Mouse (Mus musculus) gastrocnemius, postnatal 10 days (tissue): Measurements from ENCODE around the gene Zscan5b. TPM values are rescaled to one million over a fixed set of nuclear protein-coding genes. Genes with fewer than 3 reads are reported as not detected.
"Not testable (repeated sequence)": the region's sequence is repeated elsewhere in the genome, so short reads cannot be mapped to it uniquely, and the experiment has no call there.

Experiments used
- DNase-seq: peaks from one replicate; pipeline ENCODE4 v3.0.0; 2021; ENCODE audit warnings: mixed read lengths
- total RNA-seq, 2 experiments: library from RNA; stranded (reverse); gene quantifications; 2 replicates each; pipeline ENCODE4 v1.2.3; 2021

Gene Zscan5b
- total RNA-seq, 2 experiments from 2014 or later: not detected

GRCm38 (mm10) chr7:6244361-6245292 lies 22.5 kb downstream of the Zscan5b start:
- DNase-seq: no peak

DNA sequence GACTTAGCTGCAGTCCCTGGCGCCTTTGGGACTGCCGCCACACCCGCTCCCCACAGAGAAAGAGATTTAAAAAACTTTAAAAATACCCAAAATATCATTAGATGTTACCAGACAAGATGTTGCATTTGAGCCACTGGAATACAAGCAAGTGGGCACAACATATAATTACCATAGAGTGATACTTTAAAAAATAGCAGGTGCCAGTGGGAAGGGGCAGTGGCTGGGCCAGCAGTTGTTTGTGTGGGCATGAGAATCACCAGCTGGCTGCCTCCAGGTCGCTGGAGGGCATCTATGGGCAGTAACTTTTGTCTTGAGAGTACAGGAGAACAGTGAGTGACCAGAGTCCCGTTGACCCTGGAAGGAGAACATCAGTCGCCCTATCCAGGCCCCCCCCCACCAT lies 30.3 kb downstream of the Zscan5b start, which contains the start of gene Epp13:
Epp13 (plus strand) TSS at position 301 of the 400 bp plus-strand sequence.
- no peak for DNase-seq

- DNase-seq: no peak
Observed at GRCm38 (mm10) chr7:6254451-6254850, 32.4 kb downstream of the Zscan5b start.

DNA sequence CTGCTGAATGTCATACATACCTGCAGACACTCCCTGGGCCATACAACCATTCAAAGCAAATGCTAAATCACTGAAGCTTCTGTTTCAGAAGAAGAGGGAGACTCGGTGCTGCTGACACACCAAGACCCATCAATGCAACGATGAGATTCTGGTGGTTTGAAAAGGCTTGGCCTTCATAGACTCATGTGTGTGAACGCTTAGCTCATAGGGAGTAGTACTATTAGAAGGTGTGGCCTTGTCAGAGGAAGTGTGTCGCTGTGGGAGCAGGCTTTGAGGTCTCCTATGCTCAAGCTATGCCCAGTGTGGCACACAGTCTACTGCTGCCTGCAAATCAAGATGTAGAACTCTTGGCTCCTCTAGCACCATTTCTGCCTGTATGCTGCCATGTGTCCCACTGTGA lies 35.3 kb downstream of the Zscan5b start:
- DNase-seq: no peak

- DNase-seq: no peak
Observed at GRCm38 (mm10) chr7:6258232-6259220, 36.4 kb downstream of the Zscan5b start.

- DNase-seq: not testable (repeated sequence)
Observed at GRCm38 (mm10) chr7:6260004-6260403, 37.9 kb downstream of the Zscan5b start.

DNA sequence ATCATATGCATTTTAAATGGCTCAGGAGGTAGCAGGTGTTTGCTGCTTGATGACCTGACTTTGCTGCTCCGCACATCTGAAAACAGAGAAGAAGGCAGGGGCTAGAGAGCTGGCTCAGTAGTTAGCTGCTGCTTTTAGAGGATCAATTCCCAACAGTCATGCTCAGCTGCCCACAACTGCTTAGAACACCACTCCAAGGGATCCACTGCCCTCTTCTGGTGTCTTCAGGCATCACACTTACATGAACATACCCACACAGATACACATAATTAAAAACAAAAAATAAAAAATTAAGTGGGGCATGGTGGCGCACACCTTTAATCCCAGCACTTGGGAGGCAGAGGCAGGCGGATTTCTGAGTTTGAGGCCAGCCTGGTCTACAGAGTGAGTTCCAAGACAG lies 40.0 kb downstream of the Zscan5b start:
- DNase-seq: no peak

- no peak for DNase-seq
Observed at GRCm38 (mm10) chr7:6262984-6263383, 40.9 kb downstream of the Zscan5b start.

DNA sequence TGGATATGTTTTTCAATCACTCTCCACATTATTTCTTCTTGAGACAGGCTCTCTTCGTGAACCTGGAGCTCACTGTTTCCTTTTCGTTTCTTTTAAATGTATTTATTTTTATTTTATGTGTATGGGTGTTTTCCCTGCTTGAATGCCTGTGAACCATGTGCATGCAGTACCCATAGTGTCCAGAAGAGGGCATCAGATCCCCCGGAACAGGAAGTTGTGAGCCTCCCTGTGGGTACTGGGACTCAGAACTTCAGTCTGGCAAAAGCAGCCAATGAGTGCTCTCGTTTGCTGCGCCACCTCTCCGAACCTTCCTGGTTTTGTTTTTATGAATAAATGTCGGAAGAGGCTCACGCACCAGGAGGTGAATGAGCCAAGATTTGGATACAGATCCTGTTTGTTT lies 43.6 kb downstream of the Zscan5b start:
- peak; percentile 37 for DNase-seq

- no peak for DNase-seq
Observed at GRCm38 (mm10) chr7:6277906-6278305, 55.8 kb downstream of the Zscan5b start.

- DNase-seq: peak; percentile 74
Observed at GRCm38 (mm10) chr7:6282749-6283148, 60.7 kb downstream of the Zscan5b start.

DNA sequence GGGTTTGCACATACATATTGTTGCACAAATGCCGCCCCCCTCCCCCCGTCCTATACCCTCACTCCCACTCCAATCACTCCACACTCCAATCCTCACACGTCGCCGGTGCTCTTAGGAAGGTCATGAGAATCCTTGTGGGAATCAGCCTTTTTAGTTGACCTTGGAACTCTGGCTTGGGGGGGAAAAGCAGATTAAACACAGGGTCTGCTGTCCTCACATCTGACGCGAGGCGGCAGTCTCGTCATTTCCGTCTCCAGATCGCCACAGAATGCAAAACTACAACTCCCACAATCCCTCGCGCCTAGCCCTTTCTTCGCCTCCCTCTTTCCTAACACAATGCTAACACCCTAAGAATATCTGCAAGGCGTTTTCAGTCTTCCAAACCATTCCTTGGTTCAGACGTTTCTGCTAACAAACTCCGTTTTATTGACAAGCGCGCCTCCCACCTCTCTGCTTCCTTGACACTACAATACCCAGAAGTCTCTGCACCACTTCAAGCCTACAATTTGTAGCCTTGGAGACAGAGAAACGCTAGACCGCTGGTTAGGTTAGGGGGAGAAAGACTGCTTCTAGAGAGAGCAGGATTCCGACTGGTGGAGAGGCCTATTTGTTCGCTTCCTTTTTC lies 61.5 kb downstream of the Zscan5b start:
- peak; percentile 68 for DNase-seq

DNA sequence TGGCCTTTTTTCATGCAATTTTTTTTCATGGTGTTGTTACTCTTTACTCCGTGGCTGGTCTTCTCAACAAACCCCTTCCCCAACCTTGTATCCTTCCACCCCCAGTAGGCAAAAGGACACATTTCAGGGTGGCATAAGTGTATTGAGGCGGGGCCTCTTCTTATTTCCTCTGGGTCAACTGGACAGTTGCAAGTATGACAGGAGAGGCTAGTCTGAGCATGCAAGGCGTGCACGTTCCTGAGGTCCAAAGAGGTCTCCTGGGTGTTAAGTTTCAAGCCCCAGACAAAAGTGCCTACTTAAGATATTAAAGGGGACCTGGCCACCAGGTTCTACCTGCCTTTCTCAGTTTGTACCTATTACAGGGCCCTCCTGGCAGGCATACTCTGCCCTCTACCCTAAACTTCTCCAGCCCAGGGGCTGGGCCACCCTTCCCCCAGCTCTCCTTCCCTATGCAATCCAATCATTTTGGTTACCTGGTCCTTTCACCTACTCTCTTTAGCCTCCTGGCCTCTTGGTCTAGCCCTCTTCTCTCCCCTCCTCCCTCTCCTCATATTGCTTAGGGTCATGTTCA lies 62.4 kb downstream of the Zscan5b start:
- no peak for DNase-seq

- DNase-seq: no peak
Observed at GRCm38 (mm10) chr7:6285366-6285765, 63.3 kb downstream of the Zscan5b start.

GRCm38 (mm10) chr7:6285842-6286705 lies 64.0 kb downstream of the Zscan5b start, which contains the start of gene Zfp667:
Gene Zfp667, plus strand, starts transcription at chr7:6286579.
- DNase-seq: peak; percentile 99

DNA sequence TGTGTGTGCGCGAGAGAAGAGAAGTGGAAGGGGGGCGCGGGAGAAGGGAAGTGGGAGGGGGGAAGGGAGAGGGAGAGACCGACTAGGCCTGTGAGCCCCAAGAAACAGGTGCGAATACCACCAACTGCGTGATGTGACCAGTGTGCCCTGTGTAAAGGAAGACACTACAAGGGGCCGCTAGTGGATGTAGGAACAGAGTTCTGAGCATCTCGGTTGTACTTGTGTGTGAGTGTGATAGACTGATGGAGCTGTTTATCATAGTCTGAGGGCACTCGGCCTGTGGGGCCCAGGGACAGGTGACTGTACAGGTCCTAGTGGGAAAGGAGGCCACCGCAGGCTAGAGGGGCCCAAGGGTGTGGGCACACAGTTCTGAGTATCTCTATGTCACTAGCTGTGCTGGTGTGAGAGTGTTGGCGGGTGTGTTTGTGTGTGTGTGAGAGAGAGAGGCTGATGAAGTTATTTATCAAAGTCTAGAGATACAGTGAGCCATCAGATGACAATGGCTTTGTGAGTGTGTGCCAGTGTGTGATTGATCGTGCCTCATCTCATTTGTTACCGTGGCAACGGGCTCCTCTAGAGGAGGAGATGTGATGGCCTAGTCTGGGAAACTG lies 64.9 kb downstream of the Zscan5b start:
- DNase-seq: no peak
